Mouse (Mus musculus): ENCODE results near the gene Epb41l2. TPM values are rescaled to one million over a fixed set of nuclear protein-coding genes. Genes with fewer than 3 reads are reported as not detected.

Epb41l2 gene
- polyA plus RNA-seq, 1 experiment from 2014 or later, result 45.3 TPM

GRCm38 (mm10) chr10:25488456-25488855, 128.9 kb downstream of the Epb41l2 start:
- H3K27ac ChIP-seq (ENCODE audit: low read depth, low read length), result no peak overlapping the region
- 25% methylated on average over 1 of the region's 1 CpGs for WGBS

GRCm38 (mm10) chr10:25499323-25500071, 139.9 kb downstream of the Epb41l2 start:
- ATAC-seq (ENCODE audit: insufficient read depth, low FRiP score, low TSS enrichment) (no peak), DNase-seq (ENCODE audit: low spot score) (no peak)
- H3K27ac ChIP-seq (ENCODE audit: low read depth, low read length), result no peak overlapping the region
- H3K9me3 ChIP-seq (ENCODE audit: control insufficient read depth, low read length), result no peaks in the 10 kb centered on the region
- no peak overlapping the region for H3K4me2 ChIP-seq (ENCODE audit: low read depth)
- no peaks in the 10 kb centered on the region for H3K36me3 ChIP-seq (ENCODE audit: control insufficient read depth, insufficient read depth, low read length)
- no peak overlapping the region for H3K9ac ChIP-seq (ENCODE audit: low read length)
- H3K4me1 ChIP-seq (ENCODE audit: control insufficient read depth, insufficient read depth, low read length), result no peaks in the 10 kb centered on the region
- 61% methylated on average over 10 of the region's 10 CpGs for WGBS
- no peak overlapping the region for H3K4me3 ChIP-seq (ENCODE audit: low read depth, low read length)
- no peaks in the 10 kb centered on the region for H3K27me3 ChIP-seq (ENCODE audit: control insufficient read depth, insufficient read depth, low read length)

More at GRCm38 (mm10) chr10:25488456-25488855, 128.9 kb downstream of the Epb41l2 start:
- H3K9ac ChIP-seq (ENCODE audit: low read length), result no peak overlapping the region
- H3K4me2 ChIP-seq (ENCODE audit: low read depth), result no peak overlapping the region
- H3K9me3 ChIP-seq (ENCODE audit: control insufficient read depth, low read length), result no peaks in the 10 kb centered on the region
- H3K4me3 ChIP-seq (ENCODE audit: low read depth, low read length), result no peak overlapping the region
- no peak for ATAC-seq (ENCODE audit: insufficient read depth, low FRiP score, low TSS enrichment)
- H3K4me1 ChIP-seq (ENCODE audit: control insufficient read depth, insufficient read depth, low read length), result no peaks in the 10 kb centered on the region
- peak; percentile 56 for DNase-seq (ENCODE audit: low spot score)
- H3K36me3 ChIP-seq (ENCODE audit: control insufficient read depth, insufficient read depth, low read length), result no peaks in the 10 kb centered on the region
- no peaks in the 10 kb centered on the region for H3K27me3 ChIP-seq (ENCODE audit: control insufficient read depth, insufficient read depth, low read length)

GRCm38 (mm10) chr10:25503250-25503649, 143.7 kb downstream of the Epb41l2 start:
- H3K27ac ChIP-seq (ENCODE audit: low read depth, low read length), result no peak overlapping the region
- H3K27me3 ChIP-seq (ENCODE audit: control insufficient read depth, insufficient read depth, low read length), result no peaks in the 10 kb centered on the region
- H3K4me1 ChIP-seq (ENCODE audit: control insufficient read depth, insufficient read depth, low read length), result no peaks in the 10 kb centered on the region
- no peak overlapping the region for H3K9ac ChIP-seq (ENCODE audit: low read length)
- no peaks in the 10 kb centered on the region for H3K36me3 ChIP-seq (ENCODE audit: control insufficient read depth, insufficient read depth, low read length)
- DNase-seq (ENCODE audit: low spot score) (no peak), ATAC-seq (ENCODE audit: insufficient read depth, low FRiP score, low TSS enrichment) (no peak)
- no peak overlapping the region for H3K4me3 ChIP-seq (ENCODE audit: low read depth, low read length)
- WGBS, result 90% methylated on average over 5 of the region's 5 CpGs
- no peaks in the 10 kb centered on the region for H3K9me3 ChIP-seq (ENCODE audit: control insufficient read depth, low read length)
- H3K4me2 ChIP-seq (ENCODE audit: low read depth), result no peak overlapping the region

GRCm38 (mm10) chr10:25513821-25514220, 154.2 kb downstream of the Epb41l2 start:
- no peaks in the 10 kb centered on the region for H3K36me3 ChIP-seq (ENCODE audit: control insufficient read depth, insufficient read depth, low read length)
- H3K4me2 ChIP-seq (ENCODE audit: low read depth), result no peak overlapping the region
- 59% methylated on average over 1 of the region's 1 CpGs for WGBS
- no peak overlapping the region for H3K4me3 ChIP-seq (ENCODE audit: low read depth, low read length)
- no peak overlapping the region for H3K27ac ChIP-seq (ENCODE audit: low read depth, low read length)
- H3K4me1 ChIP-seq (ENCODE audit: control insufficient read depth, insufficient read depth, low read length), result no peaks in the 10 kb centered on the region
- DNase-seq (ENCODE audit: low spot score) (no peak), ATAC-seq (ENCODE audit: insufficient read depth, low FRiP score, low TSS enrichment) (no peak)
- no peak overlapping the region for H3K9ac ChIP-seq (ENCODE audit: low read length)
- H3K9me3 ChIP-seq (ENCODE audit: control insufficient read depth, low read length), result no peaks in the 10 kb centered on the region
- H3K27me3 ChIP-seq (ENCODE audit: control insufficient read depth, insufficient read depth, low read length), result no peaks in the 10 kb centered on the region

- Histone ChIP-seq H3K9ac (ENCODE audit: low read length) (no peak overlapping the region), H3K4me2 (ENCODE audit: low read depth) (no peak overlapping the region), H3K27ac (ENCODE audit: low read depth, low read length) (no peak overlapping the region), H3K27me3 (ENCODE audit: control insufficient read depth, insufficient read depth, low read length) (no peaks in the 10 kb centered on the region), H3K4me3 (ENCODE audit: low read depth, low read length) (no peak overlapping the region), H3K4me1 (ENCODE audit: control insufficient read depth, insufficient read depth, low read length) (no peaks in the 10 kb centered on the region), H3K9me3 (ENCODE audit: control insufficient read depth, low read length) (no peaks in the 10 kb centered on the region), H3K36me3 (ENCODE audit: control insufficient read depth, insufficient read depth, low read length) (no peaks in the 10 kb centered on the region)
- DNase-seq (ENCODE audit: low spot score) (no peak), ATAC-seq (ENCODE audit: insufficient read depth, low FRiP score, low TSS enrichment) (no peak)
- WGBS, result 75% methylated on average over 3 of the region's 3 CpGs
Measured at GRCm38 (mm10) chr10:25519954-25520353, 160.4 kb downstream of the Epb41l2 start.

- H3K36me3 ChIP-seq (ENCODE audit: control insufficient read depth, insufficient read depth, low read length), result no peaks in the 10 kb centered on the region
- H3K9ac ChIP-seq (ENCODE audit: low read length), result no peak overlapping the region
- ATAC-seq (ENCODE audit: insufficient read depth, low FRiP score, low TSS enrichment) (no peak), DNase-seq (ENCODE audit: low spot score) (no peak)
- H3K27me3 ChIP-seq (ENCODE audit: control insufficient read depth, insufficient read depth, low read length), result no peaks in the 10 kb centered on the region
- H3K27ac ChIP-seq (ENCODE audit: low read depth, low read length), result no peak overlapping the region
- 88% methylated on average over 5 of the region's 5 CpGs for WGBS
- H3K4me3 ChIP-seq (ENCODE audit: low read depth, low read length), result no peak overlapping the region
- no peak overlapping the region for H3K4me2 ChIP-seq (ENCODE audit: low read depth)
- no peaks in the 10 kb centered on the region for H3K4me1 ChIP-seq (ENCODE audit: control insufficient read depth, insufficient read depth, low read length)
- H3K9me3 ChIP-seq (ENCODE audit: control insufficient read depth, low read length), result no peaks in the 10 kb centered on the region
Measured at GRCm38 (mm10) chr10:25520428-25520827, 160.8 kb downstream of the Epb41l2 start.

GRCm38 (mm10) chr10:25523727-25524126, 164.1 kb downstream of the Epb41l2 start:
- no peak for ATAC-seq (ENCODE audit: insufficient read depth, low FRiP score, low TSS enrichment)
- WGBS, result 90% methylated on average over 8 of the region's 8 CpGs
- Histone ChIP-seq H3K9ac (ENCODE audit: low read length) (no peak overlapping the region), H3K4me1 (ENCODE audit: control insufficient read depth, insufficient read depth, low read length) (no peaks in the 10 kb centered on the region), H3K27me3 (ENCODE audit: control insufficient read depth, insufficient read depth, low read length) (no peaks in the 10 kb centered on the region), H3K4me2 (ENCODE audit: low read depth) (no peak overlapping the region), H3K27ac (ENCODE audit: low read depth, low read length) (no peak overlapping the region), H3K9me3 (ENCODE audit: control insufficient read depth, low read length) (no peaks in the 10 kb centered on the region), H3K4me3 (ENCODE audit: low read depth, low read length) (no peak overlapping the region), H3K36me3 (ENCODE audit: control insufficient read depth, insufficient read depth, low read length) (no peaks in the 10 kb centered on the region)
- no peak for DNase-seq (ENCODE audit: low spot score)

- no peaks in the 10 kb centered on the region for H3K4me1 ChIP-seq (ENCODE audit: control insufficient read depth, insufficient read depth, low read length)
- no peaks in the 10 kb centered on the region for H3K9me3 ChIP-seq (ENCODE audit: control insufficient read depth, low read length)
- H3K4me2 ChIP-seq (ENCODE audit: low read depth), result no peak overlapping the region
- 81% methylated on average over 4 of the region's 4 CpGs for WGBS
- no peaks in the 10 kb centered on the region for H3K27me3 ChIP-seq (ENCODE audit: control insufficient read depth, insufficient read depth, low read length)
- H3K27ac ChIP-seq (ENCODE audit: low read depth, low read length), result no peak overlapping the region
- H3K4me3 ChIP-seq (ENCODE audit: low read depth, low read length), result no peak overlapping the region
- ATAC-seq (ENCODE audit: insufficient read depth, low FRiP score, low TSS enrichment), result no peak
- DNase-seq (ENCODE audit: low spot score), result no peak
- H3K9ac ChIP-seq (ENCODE audit: low read length), result no peak overlapping the region
- H3K36me3 ChIP-seq (ENCODE audit: control insufficient read depth, insufficient read depth, low read length), result no peaks in the 10 kb centered on the region
Measured at GRCm38 (mm10) chr10:25526156-25526555, 166.6 kb downstream of the Epb41l2 start.

- H3K4me3 ChIP-seq (ENCODE audit: low read depth, low read length), result no peak overlapping the region
- no peaks in the 10 kb centered on the region for H3K27me3 ChIP-seq (ENCODE audit: control insufficient read depth, insufficient read depth, low read length)
- no peak for ATAC-seq (ENCODE audit: insufficient read depth, low FRiP score, low TSS enrichment)
- H3K9ac ChIP-seq (ENCODE audit: low read length), result no peak overlapping the region
- H3K4me1 ChIP-seq (ENCODE audit: control insufficient read depth, insufficient read depth, low read length), result no peaks in the 10 kb centered on the region
- no peak overlapping the region for H3K4me2 ChIP-seq (ENCODE audit: low read depth)
- 93% methylated on average over 4 of the region's 4 CpGs for WGBS
- no peak for DNase-seq (ENCODE audit: low spot score)
- H3K27ac ChIP-seq (ENCODE audit: low read depth, low read length), result no peak overlapping the region
- H3K36me3 ChIP-seq (ENCODE audit: control insufficient read depth, insufficient read depth, low read length), result no peaks in the 10 kb centered on the region
- H3K9me3 ChIP-seq (ENCODE audit: control insufficient read depth, low read length), result no peaks in the 10 kb centered on the region
Measured at GRCm38 (mm10) chr10:25526622-25527021, 167.0 kb downstream of the Epb41l2 start.

All from neural tube, embryonic 11.5 days (tissue).